Mouse (Mus musculus): ENCODE results near the gene Basp1. TPM values are rescaled to one million over a fixed set of nuclear protein-coding genes. Genes with fewer than 3 reads are reported as not detected.

The Basp1 gene
- polyA plus RNA-seq, 1 experiment, result 13.9 TPM

DNA sequence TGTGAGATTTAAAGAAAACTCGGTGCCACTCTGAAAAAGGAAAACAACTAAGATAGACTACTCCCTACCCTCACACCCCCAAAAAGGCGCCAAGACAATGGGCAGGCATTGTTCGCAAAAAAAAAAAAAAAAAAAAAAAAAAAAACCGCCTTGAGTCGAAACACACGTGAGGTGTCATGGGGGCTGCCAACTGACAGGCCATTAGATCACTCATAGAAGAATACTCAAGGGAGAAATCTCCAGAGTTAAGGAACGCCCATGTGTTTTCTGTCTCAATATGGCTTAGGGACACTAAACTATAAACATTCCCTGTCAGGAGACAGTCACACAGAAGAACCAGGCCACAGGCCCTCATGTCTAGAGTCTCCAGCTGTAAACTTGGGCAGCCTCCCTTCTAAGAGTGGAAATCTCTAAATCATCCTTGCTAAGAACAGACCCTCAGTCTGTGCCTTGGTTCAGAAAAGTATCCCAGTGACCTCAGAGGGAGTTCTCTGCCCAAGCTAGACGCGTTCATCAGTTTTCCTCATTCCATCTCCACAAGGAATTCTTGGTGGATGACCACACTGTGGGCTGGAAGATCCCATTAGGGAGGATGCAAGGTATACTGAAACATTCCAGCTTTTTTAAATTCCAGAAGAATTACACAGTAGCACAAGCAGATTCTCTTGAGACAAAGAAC is 17.5 kb downstream of the Basp1 start:
- whole genome bisulfite sequencing, result 89% methylated on average over 9 of the region's 9 CpGs

GRCm38 (mm10) chr15:25392525-25393099 is 21.0 kb downstream of the Basp1 start:
- TF ChIP-seq CTCF (IDR thresholded peaks at IDR 0.05; ENCODE audit: borderline replicate concordance, control insufficient read depth, extremely low read depth, insufficient read depth, low read length, poor library complexity), result no peak
- DNase-seq, result no peak

More for the DNA sequence above, 17.5 kb downstream of the Basp1 start:
- DNase-seq, result no peak
- Histone ChIP-seq H3K4me3 (ENCODE audit: control insufficient read depth, insufficient read depth, low read length) (no peak overlapping the region), H3K4me1 (replicated peaks; ENCODE audit: control insufficient read depth, insufficient read depth, low read length) (no peaks in the 10 kb centered on the region), H3K27ac (ENCODE audit: control insufficient read depth, insufficient read depth, low read length) (no peak overlapping the region), H3K27me3 (ENCODE audit: control insufficient read depth, insufficient read depth, low read length) (no peaks in the 10 kb centered on the region), H3K36me3 (ENCODE audit: control insufficient read depth, insufficient read depth, low read length) (no peaks in the 10 kb centered on the region)
- TF ChIP-seq CTCF (IDR thresholded peaks at IDR 0.05; ENCODE audit: borderline replicate concordance, control insufficient read depth, extremely low read depth, insufficient read depth, low read length, poor library complexity) (no peak), POLR2A (IDR thresholded peaks at IDR 0.05; ENCODE audit: control insufficient read depth, extremely low read depth, insufficient read depth, low read length, poor library complexity) (no peak)

DNA sequence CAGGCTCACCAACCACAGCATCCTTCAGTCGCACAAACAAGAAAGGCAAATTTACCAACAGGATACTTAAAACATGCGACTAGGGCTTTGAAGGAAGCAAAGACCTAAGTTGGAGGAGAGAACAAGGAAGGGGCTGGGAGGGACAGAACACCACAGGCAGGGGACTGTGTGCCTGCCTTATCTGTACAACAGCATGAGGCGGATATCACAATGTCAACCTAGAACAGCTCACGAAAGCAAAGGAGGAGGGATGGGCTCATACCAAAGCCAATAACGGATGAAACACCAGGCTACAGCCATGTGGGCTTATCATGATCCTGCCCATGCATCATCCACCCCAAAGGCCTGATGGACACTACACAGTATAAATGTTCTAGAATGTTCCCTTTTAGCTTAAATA is 22.4 kb downstream of the Basp1 start:
- no peak for TF ChIP-seq CTCF (IDR thresholded peaks at IDR 0.05; ENCODE audit: borderline replicate concordance, control insufficient read depth, extremely low read depth, insufficient read depth, low read length, poor library complexity)
- no peak for TF ChIP-seq POLR2A (IDR thresholded peaks at IDR 0.05; ENCODE audit: control insufficient read depth, extremely low read depth, insufficient read depth, low read length, poor library complexity)
- 92% methylated on average over 5 of the region's 5 CpGs for WGBS
- no peak overlapping the region for H3K4me3 ChIP-seq (ENCODE audit: control insufficient read depth, insufficient read depth, low read length)
- H3K27ac ChIP-seq (ENCODE audit: control insufficient read depth, insufficient read depth, low read length), result no peak overlapping the region
- no peaks in the 10 kb centered on the region for H3K36me3 ChIP-seq (ENCODE audit: control insufficient read depth, insufficient read depth, low read length)
- no peaks in the 10 kb centered on the region for H3K27me3 ChIP-seq (ENCODE audit: control insufficient read depth, insufficient read depth, low read length)
- H3K4me1 ChIP-seq (replicated peaks; ENCODE audit: control insufficient read depth, insufficient read depth, low read length), result no peaks in the 10 kb centered on the region
- no peak for DNase-seq

More at GRCm38 (mm10) chr15:25392525-25393099, 21.0 kb downstream of the Basp1 start:
- Histone ChIP-seq H3K4me3 (ENCODE audit: control insufficient read depth, insufficient read depth, low read length) (no peak overlapping the region), H3K27ac (ENCODE audit: control insufficient read depth, insufficient read depth, low read length) (no peak overlapping the region), H3K27me3 (ENCODE audit: control insufficient read depth, insufficient read depth, low read length) (no peaks in the 10 kb centered on the region), H3K4me1 (replicated peaks; ENCODE audit: control insufficient read depth, insufficient read depth, low read length) (no peaks in the 10 kb centered on the region), H3K36me3 (ENCODE audit: control insufficient read depth, insufficient read depth, low read length) (no peaks in the 10 kb centered on the region)
- 6% methylated on average over 4 of the region's 4 CpGs for WGBS

DNA sequence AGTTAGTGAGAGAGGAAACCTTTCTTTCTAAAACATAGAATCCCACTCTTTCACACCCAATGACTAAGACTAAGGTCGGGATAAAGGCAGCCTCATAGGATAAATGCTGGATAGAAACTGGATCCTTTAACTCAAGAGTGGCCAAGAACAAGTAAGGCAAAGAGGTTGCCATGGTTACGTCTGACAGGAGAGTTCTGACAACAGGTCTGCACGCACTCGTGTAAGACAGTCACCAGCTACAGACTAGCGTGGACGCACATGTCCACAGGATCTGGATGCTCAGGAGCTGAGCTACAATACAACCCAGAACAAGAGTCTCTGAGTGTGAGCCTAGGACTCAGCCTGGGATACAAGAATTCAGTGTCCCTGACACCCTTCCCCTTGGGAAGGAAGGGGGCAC is 26.0 kb downstream of the Basp1 start:
- H3K4me3 ChIP-seq (ENCODE audit: control insufficient read depth, insufficient read depth, low read length), result no peak overlapping the region
- TF ChIP-seq POLR2A (IDR thresholded peaks at IDR 0.05; ENCODE audit: control insufficient read depth, extremely low read depth, insufficient read depth, low read length, poor library complexity) (no peak), CTCF (IDR thresholded peaks at IDR 0.05; ENCODE audit: borderline replicate concordance, control insufficient read depth, extremely low read depth, insufficient read depth, low read length, poor library complexity) (no peak)
- WGBS, result 95% methylated on average over 6 of the region's 6 CpGs
- no peaks in the 10 kb centered on the region for H3K4me1 ChIP-seq (replicated peaks; ENCODE audit: control insufficient read depth, insufficient read depth, low read length)
- DNase-seq, result no peak
- H3K27me3 ChIP-seq (ENCODE audit: control insufficient read depth, insufficient read depth, low read length), result no peaks in the 10 kb centered on the region
- H3K27ac ChIP-seq (ENCODE audit: control insufficient read depth, insufficient read depth, low read length), result no peak overlapping the region
- no peaks in the 10 kb centered on the region for H3K36me3 ChIP-seq (ENCODE audit: control insufficient read depth, insufficient read depth, low read length)

DNA sequence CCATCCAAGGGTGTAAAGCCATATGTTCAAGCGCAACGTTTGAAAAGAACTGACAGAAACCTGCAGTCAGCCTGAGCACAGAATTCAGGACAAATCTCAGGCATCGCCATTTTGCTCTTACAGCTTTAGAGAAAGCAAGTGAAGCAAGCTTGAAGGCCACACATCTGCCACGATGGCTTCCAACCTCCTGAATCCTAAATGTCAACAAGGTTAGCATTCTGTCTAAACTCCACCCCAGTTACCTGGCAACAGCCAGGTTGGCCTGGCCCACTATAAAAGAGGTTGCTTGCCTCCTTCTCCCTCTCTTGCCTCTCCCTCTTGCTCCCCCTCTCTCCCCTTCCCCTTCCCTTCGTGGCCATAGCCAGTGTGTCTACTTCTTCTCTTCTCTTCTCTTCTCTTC is 33.5 kb downstream of the Basp1 start:
- TF ChIP-seq POLR2A (IDR thresholded peaks at IDR 0.05; ENCODE audit: control insufficient read depth, extremely low read depth, insufficient read depth, low read length, poor library complexity) (no peak), CTCF (IDR thresholded peaks at IDR 0.05; ENCODE audit: borderline replicate concordance, control insufficient read depth, extremely low read depth, insufficient read depth, low read length, poor library complexity) (no peak)
- Histone ChIP-seq H3K27me3 (ENCODE audit: control insufficient read depth, insufficient read depth, low read length) (no peaks in the 10 kb centered on the region), H3K27ac (ENCODE audit: control insufficient read depth, insufficient read depth, low read length) (no peak overlapping the region), H3K4me1 (replicated peaks; ENCODE audit: control insufficient read depth, insufficient read depth, low read length) (no peaks in the 10 kb centered on the region; the same call in 1 of the 2 replicates), H3K36me3 (ENCODE audit: control insufficient read depth, insufficient read depth, low read length) (no peaks in the 10 kb centered on the region), H3K4me3 (ENCODE audit: control insufficient read depth, insufficient read depth, low read length) (no peak overlapping the region)
- WGBS, result 94% methylated on average over 5 of the region's 5 CpGs
- DNase-seq, result no peak

- Histone ChIP-seq H3K4me1 (replicated peaks; ENCODE audit: control insufficient read depth, insufficient read depth, low read length) (no peaks in the 10 kb centered on the region; the same call in 1 of the 2 replicates), H3K36me3 (ENCODE audit: control insufficient read depth, insufficient read depth, low read length) (no peaks in the 10 kb centered on the region), H3K27me3 (ENCODE audit: control insufficient read depth, insufficient read depth, low read length) (no peaks in the 10 kb centered on the region), H3K4me3 (ENCODE audit: control insufficient read depth, insufficient read depth, low read length) (no peak overlapping the region), H3K27ac (ENCODE audit: control insufficient read depth, insufficient read depth, low read length) (no peak overlapping the region)
- 94% methylated on average over 8 of the region's 8 CpGs for WGBS
- DNase-seq, result no peak
- TF ChIP-seq POLR2A (IDR thresholded peaks at IDR 0.05; ENCODE audit: control insufficient read depth, extremely low read depth, insufficient read depth, low read length, poor library complexity) (no peak), CTCF (IDR thresholded peaks at IDR 0.05; ENCODE audit: borderline replicate concordance, control insufficient read depth, extremely low read depth, insufficient read depth, low read length, poor library complexity) (no peak)
Measured at GRCm38 (mm10) chr15:25378707-25379106, 34.9 kb downstream of the Basp1 start.
